Mouse (Mus musculus): ENCODE measurements around the gene Zbtb20. TPM values are rescaled to one million over a fixed set of nuclear protein-coding genes. Genes with fewer than 3 reads are reported as not detected.
A peak's percentile ranks its signal among the peaks of the same experiment; 100 is the strongest.

Zbtb20 gene
- total RNA-seq, 2 experiments from 2014 or later, result 102 to 105 TPM

DNA sequence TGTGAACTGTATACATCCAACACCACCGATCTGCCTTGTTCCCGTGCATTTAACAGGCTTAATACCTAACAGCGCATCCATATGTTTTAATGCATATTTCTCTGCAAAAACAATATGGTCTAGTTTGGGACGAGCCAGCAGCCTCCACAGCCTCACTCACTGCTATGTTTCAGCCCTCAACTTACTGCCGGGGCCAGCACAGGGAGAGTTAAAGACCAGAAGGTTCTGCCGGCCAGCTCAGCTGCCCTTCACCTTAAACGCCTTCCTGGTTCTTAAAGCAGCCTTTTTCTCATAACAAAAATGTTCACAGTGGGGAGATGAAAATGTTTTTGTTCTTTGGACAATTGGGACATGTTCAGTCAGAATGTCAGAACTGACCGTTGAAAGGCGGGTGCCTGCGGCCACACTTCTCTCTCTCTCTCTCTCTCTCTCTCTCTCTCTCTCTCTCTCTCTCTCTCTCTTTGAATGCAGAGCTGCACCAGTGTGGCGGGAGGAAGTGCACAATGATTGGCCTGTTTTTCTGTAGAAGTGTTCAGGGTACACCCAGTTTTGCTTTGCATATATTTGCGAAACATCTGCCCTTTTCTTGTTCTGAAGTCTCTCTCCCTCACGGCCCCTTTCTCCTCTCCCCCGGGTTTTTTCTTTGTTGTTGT, 697.6 kb downstream of the Zbtb20 start:
- DNase-seq, result peak; percentile 42

DNA sequence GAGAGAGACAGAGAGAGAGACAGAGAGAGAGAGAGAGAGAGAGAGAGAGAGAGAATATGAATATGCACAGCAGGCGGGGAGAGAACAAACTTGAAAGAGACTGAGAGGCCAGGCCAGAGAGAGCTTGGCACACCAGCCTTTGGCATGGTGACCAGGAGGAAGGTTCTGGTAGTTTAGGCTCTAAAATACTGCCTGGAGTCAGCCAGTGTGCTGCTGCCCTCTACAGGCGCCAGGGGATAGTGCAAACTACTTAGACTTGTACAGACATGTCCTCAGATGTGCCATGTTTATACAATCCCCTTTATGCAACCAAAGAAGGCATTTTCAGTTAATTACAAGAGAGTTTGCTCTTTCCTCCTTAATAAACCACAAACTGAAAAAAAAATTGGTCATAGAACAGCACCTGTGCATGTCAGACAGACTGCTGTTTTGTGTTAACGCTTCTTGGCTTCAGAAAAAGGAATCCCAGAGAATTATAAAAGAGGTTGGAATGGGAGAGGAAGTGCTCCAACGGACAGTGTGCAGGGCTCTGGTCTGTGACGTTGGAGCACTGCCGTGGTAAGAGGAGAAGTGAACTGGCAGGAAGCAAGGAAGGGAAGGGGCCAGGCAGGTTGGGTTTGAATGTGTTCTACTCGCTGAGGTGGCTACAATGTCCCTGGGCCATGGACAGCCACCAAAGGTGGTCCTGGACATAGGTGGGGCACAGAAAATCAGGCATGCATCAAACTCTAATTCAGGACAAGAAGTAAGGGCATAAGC, 698.5 kb downstream of the Zbtb20 start:
- DNase-seq, result peak; percentile 96

DNA sequence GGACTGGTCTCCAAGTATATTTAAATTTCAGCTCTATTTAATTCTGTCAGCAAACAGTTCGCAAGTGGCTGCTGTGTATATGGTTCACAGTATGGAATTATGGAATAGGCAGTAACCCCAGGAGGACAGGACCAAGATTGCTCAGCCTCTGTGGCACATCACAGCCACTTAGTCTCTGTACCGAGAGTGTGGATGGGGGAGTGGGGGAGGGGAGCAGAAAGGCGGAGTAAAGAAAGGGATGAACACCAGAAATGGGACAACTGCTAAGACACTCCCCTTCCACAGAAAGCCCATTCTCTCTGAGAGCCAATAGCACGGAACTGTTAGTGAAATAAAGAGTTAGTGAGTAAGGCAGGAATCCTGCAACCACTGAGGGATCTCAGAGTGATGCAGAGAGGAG, 699.4 kb downstream of the Zbtb20 start:
- DNase-seq, result peak; percentile 56

DNA sequence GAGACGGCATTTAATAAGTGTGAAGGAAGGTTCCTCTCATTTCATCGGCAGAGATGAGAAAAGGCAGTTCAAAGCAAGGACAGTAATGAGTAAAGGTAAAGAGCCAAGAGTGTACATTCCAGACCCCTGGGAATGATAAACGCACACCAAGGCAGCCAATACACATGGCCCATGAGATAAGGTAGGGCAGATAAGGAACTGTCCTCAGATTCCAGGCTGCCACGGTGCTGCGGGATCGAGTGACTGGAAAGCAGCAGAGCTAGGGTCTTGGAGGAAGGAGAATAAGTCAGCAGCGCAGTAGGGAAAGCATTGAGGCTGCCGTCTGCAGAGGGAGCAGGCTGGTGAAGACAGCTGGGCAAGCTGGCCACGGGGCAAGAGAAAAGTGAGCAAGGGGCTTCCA, 699.8 kb downstream of the Zbtb20 start:
- peak; percentile 22 for DNase-seq

DNA sequence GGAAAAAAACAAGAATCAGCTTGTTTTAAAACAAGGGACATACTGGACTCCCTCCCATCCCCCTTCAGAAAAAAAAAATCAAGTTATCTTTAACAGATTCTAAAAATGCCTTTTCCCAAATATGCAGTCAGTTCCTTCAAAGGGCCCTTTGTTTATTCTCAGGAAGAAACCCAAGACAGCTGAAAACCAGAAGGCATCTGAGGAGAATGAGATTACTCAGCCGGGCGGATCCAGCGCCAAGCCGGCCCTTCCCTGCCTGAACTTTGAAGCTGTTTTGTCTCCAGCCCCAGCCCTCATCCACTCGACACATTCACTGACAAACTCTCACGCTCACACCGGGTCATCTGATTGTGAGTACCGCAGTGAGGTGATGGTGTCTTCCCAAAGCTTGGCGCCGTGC, 701.7 kb downstream of the Zbtb20 start:
- peak; percentile 73 for DNase-seq

DNA sequence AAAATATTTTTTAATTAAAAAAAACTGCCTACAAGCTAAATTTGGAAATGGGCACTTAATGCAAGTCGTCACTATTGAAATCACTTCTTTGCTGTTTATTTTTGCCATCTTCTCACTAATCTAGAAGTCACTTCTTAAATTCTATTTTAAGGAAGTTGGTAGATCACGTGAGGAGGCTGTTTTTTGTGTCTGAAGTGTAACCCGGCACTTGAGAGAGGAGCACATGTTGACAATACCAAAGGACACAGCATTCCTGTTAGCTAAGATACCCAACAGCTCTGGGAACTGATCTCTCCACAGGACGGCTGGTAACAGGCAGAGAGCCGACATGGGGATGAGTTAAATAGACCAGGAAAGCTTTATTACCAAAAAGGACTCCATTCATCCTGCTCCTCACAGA, 702.7 kb downstream of the Zbtb20 start:
- no peak for DNase-seq

DNA sequence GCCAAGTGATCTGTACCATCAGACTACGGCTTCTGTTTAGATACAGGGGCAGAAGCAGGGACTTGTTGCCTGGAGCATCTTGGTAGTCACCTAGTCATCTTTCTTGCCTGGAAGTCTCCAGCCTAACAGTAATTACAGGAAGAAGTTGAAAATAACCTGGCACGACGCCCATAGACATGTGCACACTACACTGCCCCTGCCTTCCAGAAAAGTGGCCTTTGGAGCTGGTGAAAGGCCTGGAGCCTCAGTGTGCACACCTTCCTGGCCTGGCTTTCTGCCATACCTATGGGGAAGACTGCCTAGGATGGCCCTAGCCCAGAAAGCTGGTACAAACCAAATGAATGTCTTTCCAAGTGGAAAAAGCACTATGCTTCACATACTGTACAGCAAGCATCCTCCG, 703.4 kb downstream of the Zbtb20 start:
- peak; percentile 62 for DNase-seq

DNA sequence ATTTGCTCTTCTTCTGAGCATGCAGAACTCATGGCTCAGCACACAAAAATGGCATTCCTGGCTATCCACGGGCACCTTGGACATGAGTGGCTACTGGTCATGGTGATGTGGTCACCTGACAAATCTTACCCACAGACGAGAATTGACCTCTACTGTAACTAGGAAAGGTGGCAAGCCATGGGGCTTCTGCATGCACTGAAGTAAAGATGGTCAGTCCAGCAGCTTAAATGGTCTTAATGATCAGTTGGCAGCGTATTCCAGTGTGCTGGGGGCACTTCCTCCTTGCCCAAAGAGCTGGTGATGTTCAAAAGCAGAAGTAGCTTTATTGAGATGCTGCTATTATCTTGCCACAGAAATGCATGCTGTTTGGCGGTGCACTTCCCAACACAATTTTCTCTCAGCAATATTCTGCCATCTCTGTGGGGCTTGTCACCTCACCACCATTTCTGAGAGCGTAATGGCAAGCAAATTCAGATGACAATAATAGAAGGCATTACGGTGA, 704.7 kb downstream of the Zbtb20 start:
- DNase-seq, result no peak

DNA sequence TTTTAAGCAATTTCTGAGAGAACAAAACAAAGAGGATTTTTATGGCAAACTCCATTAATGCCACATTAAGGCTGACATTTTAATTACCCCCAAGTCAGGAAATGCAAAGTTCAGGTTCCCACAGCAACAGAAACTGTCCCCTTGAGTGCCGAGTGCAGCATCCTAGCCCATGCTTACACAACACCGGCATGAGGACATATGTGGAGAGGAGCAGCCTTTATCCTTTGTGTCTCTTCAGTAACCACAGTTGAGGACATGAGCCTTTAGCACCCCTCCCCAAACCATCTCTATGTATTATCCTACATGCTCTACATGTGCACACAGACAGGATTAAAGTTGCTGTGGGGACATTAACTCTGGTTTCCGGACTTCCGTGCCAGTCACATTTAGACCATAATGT, 705.9 kb downstream of the Zbtb20 start:
- DNase-seq, result no peak

DNA sequence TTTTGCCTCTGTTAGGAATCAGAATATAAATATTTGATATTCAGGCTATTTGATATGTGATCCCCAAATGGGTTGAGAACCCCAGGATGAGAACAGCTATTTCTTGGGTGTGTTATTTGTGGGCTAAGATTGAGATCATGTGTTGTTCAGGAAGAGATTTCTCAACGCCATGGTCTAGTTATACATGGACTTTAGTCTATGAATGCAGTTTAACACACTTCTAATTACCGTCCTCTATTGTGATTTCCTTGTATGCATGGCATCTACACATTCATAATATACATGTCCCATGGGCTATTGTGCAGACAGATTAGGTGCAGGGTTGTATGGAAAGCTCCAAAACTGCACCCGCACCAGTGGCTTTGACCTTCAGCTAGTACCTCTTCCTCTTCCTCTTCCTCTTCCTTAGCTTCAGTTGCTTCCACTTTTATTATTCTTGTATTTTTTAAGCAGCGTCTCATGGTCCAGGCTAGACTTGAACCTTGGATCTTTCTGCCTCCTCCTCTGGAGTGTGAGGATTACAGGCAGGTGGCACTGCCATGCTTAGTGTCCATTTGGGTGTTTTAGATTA, 711.3 kb downstream of the Zbtb20 start:
- no peak for DNase-seq

DNA sequence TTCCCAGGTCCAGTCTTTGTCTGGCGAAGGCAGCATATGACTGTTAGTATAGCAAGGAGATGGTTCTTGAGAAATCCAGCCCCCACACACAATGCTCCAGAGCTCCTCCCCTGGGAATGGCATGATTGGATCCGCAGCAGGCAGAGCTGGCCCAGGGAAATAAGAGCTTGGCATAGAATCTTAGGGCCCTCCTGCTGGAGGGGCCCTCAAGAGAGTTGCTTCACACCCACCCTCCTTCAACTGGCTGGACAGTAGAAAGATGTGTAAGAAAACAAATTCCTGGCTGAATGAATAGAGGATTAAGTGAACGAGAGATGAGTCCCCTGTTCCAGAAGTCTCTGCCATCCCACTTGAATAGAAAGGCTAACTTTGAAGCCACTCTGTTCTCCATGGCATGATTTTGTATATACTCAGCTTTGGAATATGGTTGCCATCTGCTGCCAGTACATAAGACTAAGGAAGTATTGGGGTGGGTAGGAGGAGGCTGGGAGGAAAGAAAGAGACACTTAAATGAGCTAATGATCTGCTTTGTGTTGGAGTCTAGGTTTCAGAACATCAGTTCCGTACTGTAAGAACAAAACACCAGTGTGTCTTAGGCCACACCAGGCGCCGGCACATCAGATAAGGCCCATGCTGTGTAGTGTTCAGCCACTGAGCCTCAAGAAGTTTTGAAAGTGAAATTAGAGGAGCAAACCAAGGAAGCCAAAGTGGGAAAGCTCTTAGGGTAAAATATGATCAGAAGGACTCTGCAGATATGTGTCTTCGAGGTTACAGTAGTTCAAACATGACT, 715.2 kb downstream of the Zbtb20 start:
- no peak for DNase-seq

DNA sequence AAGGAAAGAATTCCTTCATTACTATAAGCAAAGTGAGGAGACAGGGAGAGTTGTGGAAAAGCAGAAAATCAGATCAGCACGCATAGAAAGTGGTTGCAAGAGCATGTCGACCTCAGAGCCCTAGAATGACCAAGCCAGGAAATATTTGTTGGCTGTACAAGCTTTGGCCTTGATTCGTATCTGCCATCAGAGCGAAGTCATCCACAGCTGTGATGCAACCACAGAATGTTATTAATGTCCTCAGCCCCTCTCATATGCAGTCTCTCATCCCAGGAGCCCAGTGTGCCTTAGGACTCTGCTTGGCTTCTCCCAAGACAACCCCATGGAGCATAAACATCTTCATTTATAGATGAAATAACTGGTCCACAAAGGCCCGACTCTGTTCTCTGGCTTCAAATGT, 716.4 kb downstream of the Zbtb20 start:
- no peak for DNase-seq

DNA sequence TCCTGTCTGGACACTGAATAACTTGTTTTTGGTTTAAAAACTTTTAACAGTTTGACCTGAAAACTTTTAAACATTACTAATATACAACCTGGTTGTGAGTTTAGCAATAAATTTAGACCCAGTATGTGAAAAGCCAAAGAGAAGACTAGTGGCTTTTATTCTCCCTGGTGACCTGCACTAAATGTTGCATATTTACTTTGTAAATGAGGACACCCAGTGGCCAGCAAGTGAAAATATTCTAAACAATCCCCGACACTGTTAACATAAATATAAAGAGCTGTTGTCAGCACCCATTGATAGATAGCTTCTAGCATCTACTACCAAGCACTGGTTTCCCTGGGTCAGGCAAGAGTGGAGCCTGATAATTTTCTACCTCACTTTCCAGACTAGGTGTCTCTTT, 717.1 kb downstream of the Zbtb20 start:
- no peak for DNase-seq

DNA sequence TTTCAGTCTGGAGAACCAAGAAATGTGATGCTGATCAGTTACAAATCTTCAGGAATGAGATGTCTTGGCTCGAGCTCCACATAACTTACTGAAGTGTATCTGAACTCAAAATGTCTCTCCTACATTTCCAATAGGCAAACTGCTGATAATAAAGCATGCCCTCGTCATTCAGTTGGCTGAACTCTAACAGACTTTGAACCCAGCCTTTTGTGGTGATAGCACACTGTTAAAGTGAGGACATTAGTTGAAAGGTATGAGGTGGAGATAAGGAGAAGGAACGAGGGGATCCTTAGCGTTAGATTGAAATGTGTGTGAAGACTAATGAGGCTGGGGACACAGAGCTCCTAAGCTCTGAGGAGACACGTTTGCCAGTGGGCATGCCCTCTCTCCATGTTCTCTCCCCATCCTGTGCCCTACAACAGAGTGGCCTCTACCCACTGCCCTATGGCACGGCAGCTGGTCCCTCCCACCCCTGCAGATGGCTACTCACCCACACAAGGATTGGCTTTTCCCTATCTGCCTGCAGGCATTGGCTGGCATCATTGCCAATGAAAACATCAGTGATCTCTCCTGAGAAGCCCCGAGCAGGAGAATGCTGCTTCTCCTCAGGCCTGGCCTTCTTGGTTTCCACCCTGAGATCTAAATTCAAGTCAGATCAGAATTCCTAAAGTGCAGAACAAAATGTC, 721.8 kb downstream of the Zbtb20 start:
- DNase-seq, result no peak

DNA sequence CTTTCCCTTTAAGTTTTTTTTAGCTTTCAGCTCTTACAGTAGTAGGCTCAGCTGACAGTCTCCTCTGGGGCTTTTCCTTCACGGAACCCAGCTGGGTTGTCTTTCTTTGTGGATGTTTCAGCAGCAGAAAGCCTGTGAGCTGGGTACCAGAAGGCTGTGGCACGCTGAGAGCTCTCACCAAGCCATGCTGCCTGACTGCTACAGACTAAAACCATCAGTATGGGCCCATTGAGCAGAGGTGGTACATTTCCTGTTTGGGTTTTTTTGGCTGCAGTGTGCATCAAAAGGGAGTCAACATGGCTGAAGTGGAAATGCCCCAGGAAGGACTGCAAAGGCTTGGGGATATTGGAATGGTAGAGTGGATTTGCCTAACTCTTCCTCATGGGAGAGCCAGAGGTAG, 724.0 kb downstream of the Zbtb20 start:
- DNase-seq, result no peak

DNA sequence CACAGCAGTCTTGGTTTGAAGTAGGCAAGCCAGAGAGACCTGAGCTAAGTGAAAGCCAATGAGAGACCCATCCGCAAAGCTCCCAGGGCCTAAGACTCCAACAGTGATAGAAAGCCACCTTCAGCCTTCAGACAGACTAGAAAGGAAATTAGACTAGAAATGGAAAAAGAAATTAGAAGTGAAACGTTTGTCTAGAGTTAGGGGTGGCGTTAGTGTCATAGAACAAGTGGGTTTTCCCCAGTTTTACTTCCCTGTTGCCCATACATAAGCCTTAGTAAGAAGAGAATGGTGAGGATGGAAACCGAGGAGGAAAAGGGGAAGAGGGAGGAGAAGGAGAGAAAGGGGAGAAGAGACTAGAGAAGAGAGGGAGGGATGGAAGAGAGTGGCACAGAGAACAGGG, 726.9 kb downstream of the Zbtb20 start:
- no peak for DNase-seq

DNA sequence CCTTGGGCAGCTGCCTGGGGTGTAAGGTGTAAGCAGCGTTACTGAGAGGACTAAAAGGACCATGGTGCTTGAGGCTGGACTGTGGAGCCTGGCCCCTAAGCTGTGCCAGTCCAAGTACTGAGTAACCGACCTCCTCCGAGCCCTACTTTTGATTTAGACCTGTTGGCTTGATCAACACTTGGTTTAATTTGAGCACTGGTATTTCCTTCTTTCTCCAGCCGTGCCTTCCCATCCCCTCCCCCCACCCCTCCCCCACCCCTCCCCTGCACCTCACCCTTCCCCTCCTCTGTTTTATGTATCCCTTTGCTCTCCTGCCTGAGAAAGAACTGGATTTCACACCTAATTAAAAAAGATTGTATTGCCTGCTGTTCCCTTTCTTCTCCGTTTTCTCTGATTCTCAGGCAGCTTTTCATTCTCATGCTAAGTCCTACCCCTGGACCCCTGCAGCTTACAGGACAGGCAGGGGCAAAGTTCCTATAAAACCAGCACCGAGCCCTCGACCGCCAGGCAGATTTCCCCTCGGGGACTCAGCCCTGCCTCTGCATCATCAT, 728.0 kb downstream of the Zbtb20 start:
- no peak for DNase-seq

DNA sequence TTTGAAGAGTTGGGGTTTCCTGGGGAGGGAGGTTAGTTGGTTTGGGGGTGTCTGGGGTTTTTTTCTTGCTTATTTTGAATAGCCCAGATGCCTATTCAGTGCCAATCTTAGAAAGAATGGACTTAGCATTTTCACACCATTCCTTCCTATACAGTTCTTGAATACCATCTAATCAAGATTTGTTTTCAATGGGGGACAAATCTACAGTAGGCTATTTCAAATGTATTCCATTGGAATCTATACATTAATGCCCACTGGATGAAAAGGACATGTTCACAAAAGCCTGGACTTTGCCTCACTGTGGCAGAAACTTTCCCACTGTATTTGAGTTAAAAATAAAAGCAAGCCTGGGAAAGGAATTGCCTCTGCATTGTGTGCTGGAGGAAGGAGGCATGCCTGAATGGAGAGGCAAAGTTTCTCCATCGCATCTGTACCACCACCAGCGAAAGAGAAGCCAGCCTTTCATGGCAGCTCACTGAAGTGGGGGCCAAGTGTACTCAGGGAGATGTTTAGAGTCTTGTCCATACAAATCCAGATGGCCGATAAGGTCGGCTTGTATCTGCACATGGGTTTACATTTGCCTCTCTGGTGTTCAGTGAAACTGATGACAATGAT, 728.8 kb downstream of the Zbtb20 start:
- no peak for DNase-seq

DNA sequence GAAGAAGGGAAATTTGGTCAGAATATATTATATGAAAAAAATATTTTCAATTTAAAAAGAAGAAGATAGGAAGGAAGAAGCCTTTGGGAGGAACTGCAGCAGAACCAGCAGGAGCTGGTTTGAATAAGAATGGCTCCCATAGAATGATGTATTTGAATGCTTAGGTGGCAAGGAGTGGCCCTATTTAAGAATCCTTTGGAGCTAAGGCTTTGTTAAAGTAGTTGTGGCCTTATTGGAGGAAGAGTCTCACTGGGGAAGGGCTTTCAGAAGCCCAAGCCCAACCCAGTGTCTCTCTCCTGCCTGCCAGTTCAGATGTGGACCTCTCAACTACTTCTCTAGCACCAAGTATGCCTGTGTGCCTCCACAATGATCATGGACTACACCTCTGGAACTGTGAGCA, 731.4 kb downstream of the Zbtb20 start:
- DNase-seq, result no peak

DNA sequence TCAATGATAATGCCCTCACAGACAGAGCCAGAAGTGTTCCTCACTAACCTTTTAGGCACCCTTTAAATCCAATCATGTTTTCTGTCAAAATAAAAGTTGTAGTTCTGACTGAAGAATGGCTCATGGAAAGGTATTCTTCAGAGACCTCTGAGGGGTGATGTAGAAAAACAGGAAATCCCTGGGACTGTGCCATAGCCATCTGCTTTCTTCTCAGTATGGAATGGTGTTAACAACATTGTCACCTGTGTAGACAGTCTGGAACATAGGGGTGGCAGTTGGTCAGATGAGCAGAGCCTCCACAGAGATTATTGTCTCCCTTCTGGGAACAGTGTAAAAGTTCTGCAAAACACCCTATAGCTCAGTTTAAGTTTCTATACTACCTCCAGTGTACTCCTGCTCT, 732.4 kb downstream of the Zbtb20 start:
- no peak for DNase-seq

DNA sequence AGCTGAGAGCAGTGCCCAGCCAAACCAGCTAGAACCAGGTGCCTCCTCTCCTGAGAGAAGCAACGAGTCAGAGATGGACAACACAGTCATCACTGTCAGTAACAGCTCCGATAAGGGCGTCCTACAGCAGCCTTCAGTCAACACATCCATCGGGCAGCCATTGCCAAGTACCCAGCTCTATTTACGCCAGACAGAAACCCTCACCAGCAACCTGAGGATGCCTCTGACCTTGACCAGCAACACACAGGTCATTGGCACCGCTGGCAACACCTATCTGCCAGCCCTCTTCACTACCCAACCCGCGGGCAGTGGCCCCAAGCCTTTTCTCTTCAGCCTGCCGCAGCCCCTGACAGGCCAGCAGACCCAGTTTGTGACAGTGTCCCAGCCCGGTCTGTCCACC, 734.7 kb downstream of the Zbtb20 start:
- peak; percentile 35 for DNase-seq

DNA sequence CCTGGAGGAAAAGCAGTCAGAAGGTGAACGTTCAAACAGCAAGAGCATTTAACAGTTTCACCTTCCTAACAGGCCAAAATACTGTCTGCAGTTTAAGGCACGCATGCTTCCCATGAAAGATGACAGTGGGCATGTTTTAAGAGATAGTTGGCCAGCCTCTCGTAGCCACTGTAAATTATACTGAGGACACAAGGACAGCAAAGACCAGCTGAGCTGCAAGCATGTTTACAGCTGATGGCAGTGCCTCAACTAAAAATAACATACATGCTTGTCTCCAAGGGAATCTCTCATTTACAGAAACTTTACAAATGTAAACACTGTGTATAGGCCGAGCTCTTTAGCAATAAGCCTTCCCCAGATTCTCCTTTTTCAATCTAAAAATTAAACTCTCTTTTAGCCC, 740.7 kb downstream of the Zbtb20 start:
- DNase-seq, result no peak

Measured in heart, postnatal 4 days (tissue).